Mouse (Mus musculus) thymus, postnatal 25 days (tissue): ENCODE measurements around the gene Tmem139.

ENCODE experiments used
- DNase-seq: peaks from one replicate; pipeline ENCODE4 v3.0.0; 2022

Tmem139 gene

DNA sequence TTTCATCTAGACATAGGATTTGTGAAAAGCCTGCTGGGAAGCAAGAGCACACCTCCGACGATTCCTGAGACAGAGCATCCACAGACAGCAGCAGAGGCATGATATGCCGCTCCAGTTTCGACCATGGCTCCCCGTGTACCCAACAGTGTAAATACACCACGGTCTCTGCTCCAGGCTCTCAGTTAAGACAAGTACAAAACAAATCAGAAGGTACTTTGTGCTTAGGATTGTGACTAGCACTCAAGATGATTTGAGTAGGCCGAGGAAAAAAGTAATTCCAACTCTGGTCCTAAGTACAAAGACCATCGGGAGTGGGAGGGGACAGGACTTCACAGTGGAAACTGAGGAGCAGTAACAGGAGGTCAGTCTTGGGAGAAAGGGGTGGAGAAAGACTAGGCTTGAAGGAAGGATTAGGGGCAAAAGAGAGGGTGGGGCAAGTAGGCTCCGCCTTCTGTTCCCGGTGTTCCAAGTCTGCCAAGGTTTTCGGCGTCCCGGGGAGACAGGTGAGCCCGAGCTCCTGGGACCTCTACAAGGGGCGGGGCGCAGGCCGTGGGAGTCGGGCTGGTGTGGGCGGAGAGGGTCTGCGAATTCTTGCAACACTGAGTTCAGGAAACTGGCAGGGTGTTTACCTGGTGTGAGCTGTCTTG, at the start of gene Tmem139:
Tmem139 (plus strand) TSS at position 447 of the 647 bp plus-strand sequence.
- no peak for DNase-seq

DNA sequence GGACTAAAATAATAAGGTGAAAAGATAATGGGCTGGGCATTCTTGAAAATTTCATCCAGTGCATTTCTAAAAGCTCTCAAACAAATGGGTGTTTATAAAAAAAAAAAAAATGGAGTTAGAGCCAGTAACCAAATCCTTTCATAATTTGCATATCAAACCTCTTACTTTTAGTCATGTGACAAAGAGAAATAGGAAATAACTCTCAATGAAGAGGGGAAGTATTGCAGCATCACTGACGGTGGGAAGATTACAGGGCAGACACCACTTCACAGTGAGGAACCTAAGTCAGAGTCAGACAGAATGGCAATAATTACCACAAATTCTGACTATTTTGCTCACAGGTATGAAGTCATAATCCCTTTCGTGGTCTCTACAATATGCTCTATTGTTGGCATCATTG, 46.7 kb upstream of the Tmem139 start, which contains the start of gene Tas2r144:
Tas2r144 (plus strand) TSS at position 301 of the 400 bp plus-strand sequence.
- DNase-seq, result no peak

DNA sequence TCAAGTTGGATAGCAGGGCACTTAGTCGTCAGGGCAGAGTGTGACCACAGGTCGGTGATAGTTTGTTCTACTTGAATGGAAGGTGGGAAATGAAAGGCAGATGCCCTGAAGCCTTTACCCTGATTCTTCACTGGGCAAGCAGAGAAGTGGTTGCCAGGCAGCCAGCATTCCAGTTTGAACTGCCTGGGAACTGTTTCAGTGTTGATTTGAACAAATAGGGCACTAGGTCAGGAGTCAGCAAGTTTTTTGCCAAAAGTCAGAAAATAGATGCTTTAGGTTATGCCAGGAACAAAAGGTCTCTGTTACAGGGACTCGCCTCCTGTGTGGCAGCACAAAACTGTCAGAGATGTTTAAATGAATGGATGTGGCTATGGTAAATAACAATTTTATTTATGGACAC, 39.5 kb upstream of the Tmem139 start:
- no peak for DNase-seq

DNA sequence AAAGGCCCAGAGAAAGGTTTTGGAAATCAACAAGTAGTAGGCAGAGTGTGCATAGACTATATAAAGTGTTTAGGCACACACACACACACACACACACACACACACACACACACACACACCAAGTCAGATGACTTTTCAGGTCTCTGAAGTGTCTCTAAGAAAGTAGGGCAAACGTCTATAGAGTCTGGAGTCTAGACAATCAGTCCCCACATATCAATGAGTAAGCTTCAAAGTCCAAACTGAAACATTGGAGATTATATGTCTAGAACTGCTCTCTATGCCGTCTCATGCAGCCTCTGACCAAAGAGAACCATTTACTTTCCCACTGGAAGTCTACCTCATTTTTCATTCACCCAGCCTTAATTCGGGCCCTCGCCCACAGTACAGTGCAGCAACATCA, 36.7 kb upstream of the Tmem139 start:
- no peak for DNase-seq

DNA sequence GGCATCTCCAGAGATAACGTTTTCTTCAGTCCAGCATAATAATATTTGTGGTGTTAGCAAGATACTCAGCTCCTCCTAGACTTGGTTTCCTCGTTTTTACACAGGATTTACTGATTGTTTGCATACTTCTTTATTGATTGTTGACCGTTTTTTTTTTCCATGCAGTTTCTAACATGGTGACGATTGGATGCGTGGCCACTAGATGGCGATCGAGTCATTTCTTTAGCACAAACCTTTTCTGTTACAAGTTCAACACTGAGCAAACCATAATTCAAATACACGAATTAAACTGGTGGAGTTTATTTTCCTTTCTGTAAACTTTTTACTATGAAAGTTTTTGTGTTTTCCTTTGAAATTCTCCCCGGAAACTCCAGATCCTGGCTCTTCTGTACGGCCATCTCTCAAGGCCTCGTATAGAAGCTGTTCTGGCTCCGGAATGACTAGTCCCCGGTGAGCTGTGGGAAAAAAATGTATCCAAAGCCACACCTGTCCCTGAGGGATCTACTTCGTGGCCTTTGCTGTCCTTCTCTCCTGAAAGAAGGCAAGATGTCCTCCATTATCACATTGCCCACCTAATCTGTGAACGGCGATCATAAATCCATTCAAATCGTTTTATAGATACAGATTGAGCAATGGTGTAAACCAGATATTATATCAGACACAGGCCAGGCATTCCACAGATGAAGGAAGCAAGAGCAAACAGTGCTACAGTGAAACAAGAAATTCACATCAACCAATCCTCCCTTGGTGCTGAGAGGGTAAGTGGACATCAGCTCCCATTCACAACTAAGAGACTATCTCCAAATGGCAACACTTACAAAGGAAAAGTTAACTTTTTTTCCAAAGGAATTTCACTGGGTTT, 34.3 kb upstream of the Tmem139 start:
- DNase-seq, result peak; percentile 61

DNA sequence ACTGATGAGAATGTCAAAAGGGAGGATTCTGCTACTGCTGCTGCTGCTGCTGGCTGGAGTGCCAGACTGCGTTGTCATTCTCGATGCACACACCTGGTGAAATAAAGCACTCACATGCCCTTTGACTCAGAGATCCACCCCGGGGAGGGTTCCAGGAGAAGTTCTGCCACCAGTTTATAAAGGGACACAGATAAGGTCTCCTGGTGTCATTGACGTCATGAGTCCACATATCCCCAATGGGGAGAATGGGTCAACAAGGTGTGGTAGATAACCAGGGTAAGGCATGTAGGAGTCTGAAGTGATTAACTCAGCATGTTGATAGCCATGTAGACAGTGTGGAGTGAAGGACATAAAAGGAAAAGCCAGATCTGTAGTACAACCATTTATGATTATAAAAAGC, 32.2 kb upstream of the Tmem139 start:
- DNase-seq, result no peak

DNA sequence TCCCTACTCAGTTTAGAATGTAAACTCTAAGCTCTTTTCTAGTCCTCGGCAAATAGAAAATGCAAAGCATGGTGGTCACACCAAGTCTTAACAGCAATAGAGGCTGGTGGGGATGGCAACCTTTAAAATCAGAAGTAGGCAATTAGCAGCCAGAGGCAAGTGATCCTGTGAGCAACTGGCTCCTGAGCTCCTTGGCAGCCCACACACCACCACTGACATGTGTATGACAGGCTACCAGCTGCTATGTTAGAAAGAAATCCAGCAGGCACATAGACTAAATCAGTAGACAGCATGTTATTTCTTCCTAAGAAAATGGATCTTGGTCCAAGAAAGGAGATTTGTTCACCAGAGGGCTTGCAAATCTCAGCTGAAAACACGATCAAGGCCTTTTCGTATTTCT, 30.6 kb upstream of the Tmem139 start:
- DNase-seq, result no peak

DNA sequence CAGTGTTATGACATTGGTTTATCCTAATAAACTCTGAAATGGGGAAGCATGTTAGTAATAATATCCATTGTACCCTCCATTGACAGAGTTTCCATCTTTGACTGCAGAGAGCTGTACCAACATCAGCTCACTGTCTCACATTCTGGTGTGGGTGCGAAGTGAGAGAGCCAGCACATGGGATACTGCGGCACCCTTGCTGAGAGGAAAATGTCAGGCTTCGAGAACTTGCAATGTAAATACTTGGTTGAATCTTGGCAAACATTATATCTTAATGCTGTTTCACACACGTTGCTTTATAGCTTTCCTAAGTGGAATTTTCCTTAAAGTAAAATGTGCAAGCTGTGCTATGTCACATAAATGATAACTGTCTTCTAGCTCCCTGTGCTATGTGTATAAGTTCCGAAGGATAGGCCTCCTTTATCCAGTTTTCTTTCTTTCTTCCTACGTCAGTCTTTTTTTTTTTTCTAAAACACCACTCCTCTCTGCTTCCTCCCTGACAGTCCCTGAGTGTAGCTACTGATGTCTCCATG, 24.4 kb upstream of the Tmem139 start:
- DNase-seq, result no peak

DNA sequence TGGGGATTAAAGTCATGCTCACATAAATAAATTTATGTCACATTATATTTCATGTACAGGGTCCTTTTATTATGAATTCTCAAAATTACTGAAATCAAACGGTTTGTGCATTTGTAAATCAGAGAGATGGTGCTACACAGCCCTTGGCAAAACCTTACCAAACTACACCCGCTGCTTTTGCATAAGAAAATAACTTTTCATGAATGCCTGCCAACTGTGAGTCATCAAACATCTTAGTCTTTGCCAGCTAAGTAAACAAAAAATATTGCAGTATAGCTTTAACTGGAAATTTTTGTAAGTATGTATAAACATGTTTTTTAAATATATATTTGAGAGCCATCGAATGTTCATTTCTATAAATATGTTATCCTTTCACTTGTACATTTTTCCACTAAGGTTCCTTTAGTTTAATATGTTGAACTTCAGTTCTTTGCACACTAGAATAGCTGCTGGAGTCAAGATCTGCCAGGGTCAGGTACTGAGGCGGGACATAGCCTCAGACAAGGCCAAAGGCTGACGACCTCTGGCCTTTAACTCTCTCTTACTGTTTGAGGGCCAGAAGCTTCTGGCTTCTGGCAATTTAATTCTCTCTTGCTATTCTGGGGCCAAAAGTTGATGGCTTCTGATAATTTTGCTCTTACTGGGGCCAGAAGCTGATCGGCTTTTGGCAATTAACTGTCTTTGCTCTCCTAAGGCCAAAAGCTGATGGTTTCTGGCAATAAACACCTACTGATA, 20.3 kb upstream of the Tmem139 start:
- no peak for DNase-seq

DNA sequence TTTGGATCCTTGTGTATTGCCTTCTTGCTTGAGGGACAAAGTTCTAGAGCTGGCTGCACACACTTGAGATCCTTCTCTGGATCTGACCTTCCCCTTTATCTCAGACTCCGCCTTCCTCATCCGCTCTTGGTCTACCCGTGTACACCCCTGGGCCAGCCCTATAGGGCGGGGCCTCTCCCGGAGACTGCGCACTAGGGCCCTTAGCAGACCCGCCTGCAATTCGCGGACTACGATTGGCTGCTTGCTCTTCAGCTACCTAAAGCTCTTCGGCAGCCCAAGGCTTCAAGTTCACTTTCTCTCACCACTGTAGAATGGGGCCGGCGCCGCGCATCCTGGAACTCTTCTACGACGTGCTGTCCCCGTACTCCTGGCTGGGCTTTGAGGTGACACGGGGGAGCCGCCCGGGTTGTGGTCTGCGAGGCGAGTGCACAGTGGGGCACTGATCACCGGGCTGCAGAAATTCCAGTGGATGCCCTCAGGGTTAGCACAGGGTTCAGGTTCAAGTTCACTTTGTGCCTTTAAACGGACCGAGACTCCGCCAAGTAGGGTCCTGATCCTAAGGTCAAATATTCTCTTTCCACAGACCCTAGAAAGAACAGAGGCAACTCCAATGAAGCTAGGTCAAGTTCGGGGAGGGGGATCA, 15.9 kb upstream of the Tmem139 start, which contains the start of gene Gstk1:
Gstk1 (plus strand) TSS at position 225 of the 643 bp plus-strand sequence.
- DNase-seq, result peak; percentile 87

DNA sequence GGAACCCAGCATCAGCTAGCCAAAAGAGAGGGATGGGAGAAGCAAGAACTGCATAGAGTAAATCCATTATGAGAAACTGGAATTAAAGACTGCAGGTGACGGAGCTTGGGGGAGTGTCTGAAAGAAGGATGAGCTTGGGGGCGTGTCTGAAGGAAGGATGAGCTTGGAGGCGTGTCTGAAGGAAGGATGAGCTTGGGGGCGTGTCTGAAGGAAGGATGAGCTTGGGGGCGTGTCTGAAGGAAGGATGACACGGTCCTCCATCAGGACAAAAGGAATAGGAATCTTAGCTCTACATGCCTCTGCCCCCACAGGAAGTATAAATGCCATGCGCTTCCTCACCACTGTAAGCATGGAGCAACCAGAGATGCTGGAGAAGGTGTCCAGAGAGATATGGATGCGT, 14.6 kb upstream of the Tmem139 start:
- peak; percentile 17 for DNase-seq

DNA sequence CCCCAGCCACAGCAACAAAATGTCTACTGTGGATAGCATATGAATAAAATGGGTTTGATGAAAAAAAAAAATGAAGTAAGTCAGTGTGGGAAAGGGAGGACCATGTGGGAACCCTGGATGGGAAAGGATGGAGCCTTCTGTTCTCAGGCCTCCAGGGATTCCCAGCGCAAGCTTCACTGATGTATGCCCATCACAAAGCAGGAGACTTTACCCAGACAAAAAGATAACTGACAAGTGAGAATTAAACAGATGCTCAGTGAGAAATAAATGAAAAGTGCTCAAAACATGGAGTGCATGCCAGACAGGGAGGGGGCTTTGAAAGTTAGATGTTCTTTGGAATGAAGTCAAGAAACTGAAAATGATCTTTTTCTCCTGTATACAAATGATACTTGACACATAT, 13.8 kb upstream of the Tmem139 start:
- DNase-seq, result no peak

DNA sequence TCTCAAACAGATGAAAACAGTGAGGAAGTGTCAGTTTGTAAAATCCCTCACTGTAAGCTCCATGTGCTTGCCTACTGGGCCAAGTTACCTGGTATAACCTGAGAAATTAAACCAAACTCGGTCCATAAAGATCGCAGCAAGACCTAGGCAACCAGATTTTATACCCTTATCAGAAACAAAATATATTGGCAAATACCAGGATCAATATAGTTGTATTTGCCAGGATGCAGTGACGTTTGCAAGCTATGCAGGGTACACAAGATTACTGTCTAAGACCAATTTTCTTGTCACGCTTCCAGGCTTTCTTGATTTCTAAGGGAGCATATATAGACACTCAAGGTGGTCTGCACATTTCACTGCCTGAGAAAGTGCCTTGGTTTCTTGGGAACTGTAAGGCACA, 10.0 kb upstream of the Tmem139 start:
- DNase-seq, result no peak

DNA sequence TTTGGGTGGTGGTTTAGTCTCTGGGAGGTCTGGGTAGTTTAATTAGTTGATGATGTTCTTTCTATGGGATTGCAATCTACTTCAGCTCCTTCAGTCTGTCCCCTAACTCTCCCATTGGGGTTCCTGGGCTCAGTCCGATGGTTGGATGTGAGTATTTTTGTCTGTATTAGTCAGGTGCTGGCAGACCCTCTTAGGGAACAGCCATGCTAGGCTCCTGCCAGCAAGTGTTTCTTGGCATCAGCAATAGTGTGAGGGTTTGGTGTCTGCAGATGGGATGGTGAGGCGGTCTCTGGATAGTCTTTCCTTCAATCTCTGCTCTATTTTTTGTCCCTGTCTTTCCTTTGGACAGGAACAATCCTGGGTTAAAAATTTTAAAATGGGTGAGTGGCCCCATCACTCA, 8.7 kb upstream of the Tmem139 start:
- DNase-seq, result no peak

DNA sequence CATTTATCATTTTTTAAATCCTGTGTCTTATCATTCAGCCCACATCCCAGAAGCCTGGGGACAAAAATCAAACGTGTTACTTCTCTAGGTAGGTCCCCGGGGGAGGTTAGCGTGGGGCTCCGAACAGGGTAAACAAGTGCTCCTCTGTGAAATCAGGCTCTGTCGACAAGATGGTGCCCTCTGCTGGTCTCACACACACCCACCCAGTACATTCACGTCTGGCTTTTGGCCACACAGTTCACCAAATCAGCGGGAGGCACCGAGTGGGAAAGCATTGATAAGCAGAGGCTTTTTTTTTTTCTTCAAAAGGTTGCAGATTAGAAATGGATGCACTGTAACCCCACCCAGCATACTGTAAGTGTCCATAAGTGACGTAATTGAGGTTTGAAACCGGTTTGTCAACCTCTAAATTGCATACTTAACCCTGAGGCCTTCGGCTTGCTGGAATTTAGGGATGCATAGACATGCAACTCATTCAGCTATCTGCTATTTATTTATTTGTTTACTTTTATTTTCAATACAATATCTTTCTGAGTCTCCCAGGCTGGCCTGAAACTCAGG, 4.4 kb upstream of the Tmem139 start:
- peak; percentile 78 for DNase-seq

DNA sequence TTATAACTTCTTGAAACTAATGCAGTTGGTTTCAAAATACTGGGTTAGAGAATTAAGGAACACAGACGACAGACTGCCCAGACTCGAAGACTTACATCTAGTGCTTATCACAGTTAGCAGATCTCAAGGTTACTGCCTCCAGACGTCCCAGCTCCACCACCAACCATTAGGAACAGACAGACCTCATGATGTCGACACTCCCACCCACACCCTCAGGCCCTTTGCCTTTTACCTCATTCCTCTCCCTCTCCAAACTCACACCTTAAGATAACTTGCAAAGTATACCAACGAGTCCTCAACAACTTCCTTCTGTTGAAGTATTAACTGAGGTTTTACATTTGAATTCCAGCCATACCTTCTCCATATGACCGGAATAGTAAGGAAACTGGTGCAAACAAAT, 1.3 kb upstream of the Tmem139 start:
- no peak for DNase-seq

DNA sequence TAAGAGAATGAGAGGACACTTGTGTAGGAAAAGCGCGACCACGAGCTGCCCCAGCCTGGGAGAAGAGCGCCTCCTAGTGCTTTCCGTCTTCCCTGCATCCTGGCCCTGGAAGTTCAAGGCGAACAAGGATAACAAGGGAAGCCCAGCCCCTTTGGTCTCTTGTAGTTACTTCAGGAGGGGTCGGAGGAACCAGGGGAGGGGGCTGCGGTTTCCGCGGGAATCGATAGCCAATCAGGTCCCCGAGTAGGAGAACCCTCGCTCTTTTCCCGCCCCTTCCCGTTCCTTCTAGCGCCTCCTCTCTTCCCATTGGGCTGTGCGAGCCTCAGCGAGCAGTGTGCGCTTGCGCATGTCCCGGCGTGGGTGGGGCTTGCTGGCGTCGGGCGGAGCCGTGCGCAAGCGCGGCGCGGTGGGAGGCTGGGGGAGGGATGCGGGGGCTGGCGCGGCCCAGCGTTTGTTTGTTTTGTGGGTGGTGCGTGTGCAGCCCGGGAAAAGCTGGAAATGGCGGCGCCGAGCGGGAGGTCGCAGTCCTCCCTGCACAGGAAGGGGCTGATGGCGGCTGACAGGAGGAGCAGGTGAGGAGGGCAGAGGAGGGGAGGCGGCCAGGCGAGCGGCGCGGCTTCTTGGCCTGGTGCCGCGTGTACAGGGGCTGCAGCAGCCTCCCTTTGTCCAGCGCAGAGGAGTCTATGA, 3.0 kb downstream of the Tmem139 start, which contains the start of gene Casp2:
Casp2 (plus strand) TSS at position 360 of the 687 bp plus-strand sequence.
- DNase-seq, result peak; percentile 98

DNA sequence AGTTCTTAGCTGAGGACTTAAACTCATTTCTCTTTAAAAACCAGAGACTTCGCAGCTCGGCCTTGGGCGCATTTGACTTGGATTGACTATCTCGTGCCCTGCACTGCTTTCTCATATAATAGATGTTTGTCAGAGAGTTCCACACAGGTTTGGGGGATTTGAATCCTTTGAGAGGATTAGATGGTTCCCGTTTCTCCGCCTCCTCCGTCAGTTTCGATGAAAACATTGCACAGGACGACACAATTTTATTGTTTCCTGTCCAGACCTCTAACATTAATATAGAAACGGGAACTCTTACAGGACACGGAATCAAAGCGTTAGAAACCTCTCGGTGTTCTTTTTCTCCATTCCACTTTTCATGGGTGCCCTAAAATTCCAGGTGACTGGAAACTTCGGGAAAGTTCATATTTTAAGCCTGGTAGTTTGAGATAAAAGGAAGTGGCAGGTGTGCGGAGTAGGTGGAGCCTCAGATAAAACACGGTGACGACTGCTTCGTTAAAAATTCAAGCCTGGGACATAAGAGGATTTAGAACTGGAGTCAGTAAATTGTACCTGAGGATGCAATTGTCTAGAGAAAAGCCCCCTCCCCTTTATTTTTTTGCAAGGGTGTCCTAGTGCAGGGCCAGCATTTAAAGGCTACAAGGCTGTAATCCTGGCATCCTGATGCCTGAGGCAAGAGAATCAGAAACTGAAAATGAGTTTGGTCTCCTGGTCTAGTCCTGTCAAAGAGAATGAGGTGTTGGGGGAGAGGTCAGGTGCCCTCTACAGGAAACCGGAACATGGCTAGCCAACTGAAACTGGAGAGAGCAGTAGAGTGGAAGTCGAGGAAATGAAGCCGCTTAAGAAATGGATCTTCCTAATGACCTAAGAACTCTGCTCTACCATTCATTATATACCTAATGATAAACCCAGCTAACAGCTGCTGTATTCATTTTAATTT, 3.9 kb downstream of the Tmem139 start:
- DNase-seq, result peak; percentile 30

DNA sequence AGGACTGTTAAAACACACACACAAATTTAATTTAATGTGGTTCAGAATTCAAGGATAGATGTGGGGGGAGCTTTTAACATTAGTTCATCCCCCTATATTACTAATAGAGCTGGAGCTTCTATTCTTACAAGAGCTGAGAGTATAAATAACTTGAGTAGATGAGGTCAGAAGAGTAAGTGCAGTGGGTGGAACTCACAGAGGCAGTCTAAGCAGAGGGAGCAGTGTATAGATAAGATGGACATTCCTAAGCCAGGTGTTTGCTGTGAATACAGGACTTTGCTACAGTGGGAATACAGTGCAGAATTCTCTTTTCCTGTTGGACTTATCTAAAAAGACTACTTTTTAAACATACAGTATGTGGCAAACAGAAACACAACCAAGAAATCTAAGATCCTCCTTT, 9.0 kb downstream of the Tmem139 start:
- no peak for DNase-seq

DNA sequence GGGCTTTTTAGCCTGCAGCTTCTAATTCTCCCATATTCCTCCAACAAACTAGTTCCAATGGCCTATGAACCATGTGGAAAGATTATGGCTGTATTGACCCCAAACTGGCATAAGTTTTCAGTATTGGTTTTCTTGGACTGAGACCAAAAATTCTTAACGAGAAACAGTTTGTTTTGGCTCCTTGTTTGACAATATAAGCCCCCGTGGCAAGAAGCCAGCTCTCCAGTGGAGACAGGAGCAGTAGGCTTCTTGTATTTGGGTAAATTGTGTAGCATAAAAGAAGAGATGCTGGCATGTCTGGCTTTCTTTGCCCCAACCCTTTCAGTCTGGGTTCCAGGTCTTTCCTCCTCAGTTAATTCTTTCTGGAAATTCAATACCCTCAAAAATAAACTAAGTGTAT, 14.4 kb downstream of the Tmem139 start:
- no peak for DNase-seq
